Mouse (Mus musculus) hindbrain, embryonic 16.5 days (tissue): ENCODE data around the gene Samd11. TPM values are rescaled to one million over a fixed set of nuclear protein-coding genes. Genes with fewer than 3 reads are reported as not detected.

ENCODE experiments used
- ATAC-seq: fragments of 200-750 bp; cut with Nextera tagmentation; 2 replicates; pipeline ENCODE4 v1.8.0; 2017; ENCODE audit warnings: moderate TSS enrichment, moderate library complexity
- H3K27ac ChIP-seq: fragments of 300-500 bp; sonication (generic); 2 replicates; pipeline ENCODE4 v1.5.1; 2014; ENCODE audit warnings: low read depth, mild to moderate bottlenecking, control low read depth, low read length, moderate library complexity
- H3K27me3 ChIP-seq: fragments of 300-500 bp; sonication (generic); replicated peaks from 2 replicates; pipeline ENCODE4 v1.6.1; 2014; ENCODE audit warnings: low read length; ENCODE audit not compliant: control insufficient read depth, insufficient read depth
- H3K36me3 ChIP-seq: fragments of 300-500 bp; sonication (generic); 2 replicates; pipeline ENCODE4 v1.6.1; 2014; ENCODE audit warnings: mild to moderate bottlenecking, low read length, moderate library complexity, mixed read lengths; ENCODE audit not compliant: control insufficient read depth, insufficient read depth
- H3K4me1 ChIP-seq: fragments of 300-500 bp; sonication (generic); 2 replicates; pipeline ENCODE4 v1.6.1; 2014; ENCODE audit warnings: low read depth, low read length; ENCODE audit not compliant: control insufficient read depth, insufficient read depth
- H3K4me2 ChIP-seq: fragments of 300-500 bp; sonication (generic); 2 replicates; pipeline ENCODE4 v1.6.1; 2014; ENCODE audit warnings: mild to moderate bottlenecking, low read length, control low read depth, moderate library complexity
- H3K4me3 ChIP-seq: fragments of 300-500 bp; sonication (generic); 2 replicates; pipeline ENCODE4 v1.5.1; 2014; ENCODE audit warnings: mild to moderate bottlenecking, low read length, control low read depth, moderate library complexity
- H3K9ac ChIP-seq: fragments of 300-500 bp; sonication (generic); 2 replicates; pipeline ENCODE4 v1.6.1; 2014; ENCODE audit warnings: low read depth, mild to moderate bottlenecking, control low read depth, low read length, moderate library complexity
- H3K9me3 ChIP-seq: fragments of 300-500 bp; sonication (generic); 2 replicates; pipeline ENCODE4 v1.6.1; 2014; ENCODE audit warnings: mild to moderate bottlenecking, low read length, moderate library complexity; ENCODE audit not compliant: control insufficient read depth
- WGBS: fragments of 180-500 bp; shearing (Covaris S2); extraction: QIAGEN DNeasy Blood & Tissue Kit; methylation state at CpG from one replicate; pipeline ENCODE4 v1.1.7; 2014; 5-methylcytosine and 5-hydroxymethylcytosine counted together
- polyA plus RNA-seq: library from polyadenylated mRNA; unstranded; fragments of >200 nt; fragmentation: Nextera tagmentation; extraction: Ambion mirVana; gene quantifications from 2 replicates; pipeline ENCODE4 v1.2.1, GENCODE M21; 2015

Samd11 gene
- 1.9 and 2.0 TPM in 2 replicates for polyA plus RNA-seq

DNA sequence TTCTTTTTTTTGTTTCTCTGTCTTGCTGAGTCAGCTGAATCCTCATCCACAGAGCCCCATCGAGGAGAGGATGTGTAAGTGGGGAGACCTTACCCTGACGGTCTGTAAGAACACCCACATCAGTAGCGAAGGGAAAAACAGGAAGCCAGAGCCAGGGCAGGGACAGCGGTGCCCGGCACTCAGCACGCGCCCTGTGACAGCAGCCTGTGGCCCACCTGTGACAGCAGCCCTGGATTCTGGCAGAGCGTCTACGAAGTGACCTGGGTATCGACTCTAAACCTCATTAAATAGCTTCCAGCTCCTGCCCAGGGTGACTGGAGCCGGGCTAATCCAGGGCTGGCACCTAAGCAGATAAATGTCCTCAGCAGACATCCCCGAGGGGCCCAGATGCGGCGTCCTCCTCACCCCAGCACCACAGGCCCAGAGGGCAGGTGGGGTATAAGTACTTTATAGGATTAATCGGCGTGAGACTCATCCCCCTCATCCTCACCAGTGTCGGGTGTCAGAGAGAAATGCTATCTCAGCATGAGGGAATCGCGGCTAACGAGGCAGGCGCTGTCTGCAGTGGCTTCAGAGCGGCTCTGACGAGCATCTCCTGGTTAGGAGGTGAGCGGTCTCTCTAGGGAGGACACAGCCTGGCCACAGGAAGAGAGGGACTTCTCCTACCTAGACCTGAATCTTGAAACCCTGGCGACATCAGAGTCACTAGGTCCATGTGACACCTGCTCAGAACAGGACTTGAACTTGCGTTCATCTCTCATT is at the start of gene Samd11:
Gene Samd11, minus strand, starts transcription at position 580 of the 762 bp plus-strand sequence.
- peak; percentile 62 for ATAC-seq
- peak within 1 kb of the TSS; percentile 29; the same call in 1 of the 2 replicates for H3K9ac ChIP-seq
- WGBS, result 4% methylated on average over 26 of the region's 26 CpGs
- peaks cover 8% of the 10 kb centered on the region; the same call in 1 of the 2 replicates for H3K4me1 ChIP-seq
- H3K4me2 ChIP-seq, result peak within 1 kb of the TSS; percentile 45
- no peaks in the 10 kb centered on the region for H3K36me3 ChIP-seq
- no peaks in the 10 kb centered on the region for H3K9me3 ChIP-seq
- peaks cover 12% of the 10 kb centered on the region for H3K27me3 ChIP-seq
- no peak within 1 kb of the TSS for H3K27ac ChIP-seq
- H3K4me3 ChIP-seq, result peak within 1 kb of the TSS; percentile 21

DNA sequence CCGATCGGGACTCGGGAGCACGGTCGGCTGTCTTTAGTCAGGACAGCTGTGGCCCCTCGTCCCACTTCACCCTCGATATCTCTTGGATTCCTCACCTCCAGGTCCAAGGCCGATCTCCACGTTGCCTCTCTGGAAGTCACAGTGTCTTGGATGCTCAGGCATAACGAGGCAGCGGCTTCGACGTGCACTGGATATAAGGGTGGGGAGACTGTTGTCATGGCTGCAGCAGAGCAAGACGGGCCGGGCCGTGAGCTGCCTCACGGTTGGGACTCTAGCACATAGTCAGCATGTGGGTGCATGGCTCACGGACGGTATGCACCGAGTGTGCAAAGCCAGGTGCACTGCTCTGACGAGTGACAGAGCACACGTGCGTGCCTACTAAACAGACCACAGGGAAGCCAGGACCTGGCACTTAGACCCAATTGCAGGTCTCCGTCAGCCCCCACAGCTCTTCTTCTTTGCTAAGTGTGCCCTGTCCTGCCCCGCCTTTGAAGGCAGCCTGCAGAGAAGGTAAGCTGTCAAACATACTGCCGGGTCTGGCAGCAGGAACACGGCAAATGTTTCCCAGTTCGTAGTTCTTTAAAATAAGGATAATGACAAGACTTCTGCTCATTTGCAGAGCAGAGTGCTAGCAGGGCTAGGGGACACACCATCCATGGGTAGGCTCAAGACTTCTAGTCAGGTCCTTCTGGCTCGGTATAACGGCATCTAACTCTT is 938 bp downstream of the Samd11 start:
- peak overlapping the region; percentile 45 for H3K4me2 ChIP-seq
- no peaks in the 10 kb centered on the region for H3K9me3 ChIP-seq
- peaks cover 8% of the 10 kb centered on the region; the same call in 1 of the 2 replicates for H3K4me1 ChIP-seq
- H3K36me3 ChIP-seq, result no peaks in the 10 kb centered on the region
- H3K27ac ChIP-seq, result no peak overlapping the region
- peak; percentile 70 for ATAC-seq
- H3K4me3 ChIP-seq, result peak overlapping the region; percentile 21
- WGBS, result 2% methylated on average over 25 of the region's 30 CpGs
- H3K27me3 ChIP-seq, result peaks cover 12% of the 10 kb centered on the region
- peak overlapping the region; percentile 29; the same call in 1 of the 2 replicates for H3K9ac ChIP-seq

DNA sequence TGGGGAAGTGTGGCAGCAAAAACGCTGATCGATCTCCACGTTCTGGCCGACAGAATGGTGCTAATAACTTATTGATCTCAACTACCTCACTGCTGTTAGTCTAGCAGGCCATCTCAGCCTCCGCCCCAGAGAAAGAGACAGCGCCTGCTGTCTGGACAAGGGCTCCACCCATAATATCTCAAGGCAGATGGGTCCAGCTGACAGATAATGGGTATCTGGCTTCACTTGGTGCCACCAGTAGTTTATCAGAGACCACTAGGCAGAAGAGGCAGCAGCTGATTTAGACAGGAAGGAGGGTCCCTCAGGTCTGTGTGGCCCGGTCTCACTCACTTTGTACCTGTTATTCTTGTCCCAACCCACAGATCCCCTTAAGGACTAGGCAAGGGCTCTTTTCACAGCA is 2.4 kb downstream of the Samd11 start:
- peaks cover 12% of the 10 kb centered on the region for H3K27me3 ChIP-seq
- 45% methylated on average over 7 of the region's 7 CpGs for whole genome bisulfite sequencing
- H3K27ac ChIP-seq, result no peak overlapping the region
- peaks cover 5% of the 10 kb centered on the region; the same call in 1 of the 2 replicates for H3K36me3 ChIP-seq
- H3K4me3 ChIP-seq, result no peak overlapping the region
- peaks cover 8% of the 10 kb centered on the region; the same call in 1 of the 2 replicates for H3K4me1 ChIP-seq
- H3K9ac ChIP-seq, result no peak overlapping the region
- H3K4me2 ChIP-seq, result no peak overlapping the region
- H3K9me3 ChIP-seq, result no peaks in the 10 kb centered on the region
- ATAC-seq, result no peak; the same call in 1 of the 2 replicates

DNA sequence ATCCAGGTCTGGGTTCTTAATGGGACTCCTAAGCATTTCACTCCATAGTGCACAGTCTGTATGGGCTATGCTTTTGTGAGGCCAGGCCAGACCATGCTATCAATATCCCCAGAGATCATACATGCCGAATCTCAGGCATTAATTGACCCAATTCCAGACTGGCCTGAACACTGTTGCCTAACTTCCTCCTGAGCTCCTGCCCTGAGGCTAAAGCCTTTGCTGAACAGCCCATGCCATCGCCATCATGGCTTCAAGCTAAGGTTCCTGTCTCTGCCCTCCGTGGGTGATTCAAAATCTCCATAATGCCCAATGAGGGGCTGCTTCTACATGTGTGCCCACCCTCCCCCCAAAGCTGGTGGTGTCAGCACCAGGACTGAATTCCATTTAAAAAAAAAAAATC is 2.8 kb downstream of the Samd11 start:
- H3K4me2 ChIP-seq, result no peak overlapping the region
- ATAC-seq, result no peak
- peaks cover 12% of the 10 kb centered on the region for H3K27me3 ChIP-seq
- H3K36me3 ChIP-seq, result peaks cover 9% of the 10 kb centered on the region
- no peaks in the 10 kb centered on the region for H3K9me3 ChIP-seq
- no peak overlapping the region for H3K27ac ChIP-seq
- WGBS, result 34% methylated on average over 3 of the region's 3 CpGs
- H3K4me1 ChIP-seq, result peaks cover 8% of the 10 kb centered on the region; the same call in 1 of the 2 replicates
- no peak overlapping the region for H3K4me3 ChIP-seq
- H3K9ac ChIP-seq, result no peak overlapping the region

DNA sequence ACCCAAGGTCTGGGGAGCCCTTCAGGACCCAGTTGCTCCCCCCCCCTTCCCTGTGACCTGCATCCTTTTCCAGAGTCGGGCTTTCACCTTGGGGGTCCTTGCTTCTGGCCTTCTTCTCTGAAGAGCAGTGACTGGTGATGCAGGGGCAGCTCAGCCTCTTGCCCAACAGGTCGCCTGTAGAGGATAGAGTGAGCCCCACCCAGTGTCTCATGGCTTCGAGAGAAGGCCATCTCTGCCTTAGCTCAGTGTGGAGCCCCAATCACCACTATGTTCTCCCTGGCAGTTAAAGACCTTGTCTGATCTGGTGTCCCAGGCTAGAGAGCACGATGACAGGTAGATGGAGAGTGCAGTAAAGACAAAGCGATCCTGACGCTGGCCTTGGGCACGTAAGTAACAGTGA is 3.3 kb downstream of the Samd11 start:
- 0 out of 2 replicates have a peak, but pooled peaks have one; percentile 24 for ATAC-seq
- Histone ChIP-seq H3K4me3 (no peak overlapping the region), H3K4me2 (no peak overlapping the region), H3K27me3 (peaks cover 12% of the 10 kb centered on the region), H3K27ac (no peak overlapping the region), H3K4me1 (peaks cover 8% of the 10 kb centered on the region; the same call in 1 of the 2 replicates), H3K36me3 (peaks cover 13% of the 10 kb centered on the region), H3K9ac (no peak overlapping the region), H3K9me3 (no peaks in the 10 kb centered on the region)
- 37% methylated on average over 7 of the region's 7 CpGs for WGBS

DNA sequence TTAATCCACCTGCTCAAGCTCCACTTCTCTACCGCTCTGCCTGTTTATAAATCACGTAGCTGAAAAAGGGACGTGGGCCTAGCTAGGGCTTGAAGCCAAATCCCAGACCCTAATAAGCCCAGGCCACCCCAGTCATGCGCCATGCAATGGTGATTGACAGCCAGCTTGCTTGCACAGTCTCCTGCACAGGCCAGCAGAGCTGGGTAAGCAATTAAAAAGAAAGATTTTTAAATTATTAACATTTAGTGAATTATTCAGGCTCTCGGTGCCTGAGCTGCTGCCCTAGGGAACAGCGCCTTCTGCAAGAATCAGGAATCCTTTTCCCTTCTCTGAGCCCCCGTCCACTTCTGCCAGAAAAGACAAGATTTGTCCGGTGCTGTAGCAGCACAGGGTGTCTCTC is 4.4 kb downstream of the Samd11 start:
- H3K9ac ChIP-seq, result no peak overlapping the region

DNA sequence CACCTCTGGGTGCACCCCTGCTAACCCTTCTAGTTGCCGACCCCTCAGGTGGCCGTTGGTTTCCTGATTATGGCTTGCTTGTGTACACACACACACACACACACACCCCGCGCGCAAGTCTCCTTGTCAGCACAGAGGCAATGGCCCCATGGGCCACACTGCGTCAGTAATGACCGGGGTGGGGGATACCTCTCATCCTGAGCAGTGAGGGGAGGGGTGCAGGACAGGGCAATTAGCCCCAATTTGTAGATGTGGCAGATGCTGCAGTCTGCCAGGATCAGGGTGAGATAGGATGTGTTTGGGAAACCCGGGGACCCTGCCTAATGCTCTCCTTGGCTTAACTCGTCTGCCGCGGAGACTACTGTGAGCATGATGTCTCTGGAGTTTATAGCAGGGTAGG is 5.9 kb downstream of the Samd11 start:
- Histone ChIP-seq H3K27me3 (peaks cover 3% of the 10 kb centered on the region), H3K4me1 (0 out of 2 replicates have a peak, but pooled peaks cover 3% of the 10 kb centered on the region), H3K27ac (no peak overlapping the region), H3K4me2 (no peak overlapping the region), H3K36me3 (peaks cover 33% of the 10 kb centered on the region), H3K4me3 (no peak overlapping the region), H3K9me3 (no peaks in the 10 kb centered on the region), H3K9ac (no peak overlapping the region)
- ATAC-seq, result no peak
- WGBS, result 73% methylated on average over 11 of the region's 11 CpGs

More for the DNA sequence above, 4.4 kb downstream of the Samd11 start:
- H3K4me1 ChIP-seq, result peaks cover 8% of the 10 kb centered on the region; the same call in 1 of the 2 replicates
- WGBS, result 56% methylated on average over 8 of the region's 8 CpGs
- peaks cover 21% of the 10 kb centered on the region for H3K36me3 ChIP-seq
- ATAC-seq, result no peak
- peaks cover 12% of the 10 kb centered on the region for H3K27me3 ChIP-seq
- H3K27ac ChIP-seq, result no peak overlapping the region
- H3K9me3 ChIP-seq, result no peaks in the 10 kb centered on the region
- H3K4me2 ChIP-seq, result no peak overlapping the region
- no peak overlapping the region for H3K4me3 ChIP-seq

DNA sequence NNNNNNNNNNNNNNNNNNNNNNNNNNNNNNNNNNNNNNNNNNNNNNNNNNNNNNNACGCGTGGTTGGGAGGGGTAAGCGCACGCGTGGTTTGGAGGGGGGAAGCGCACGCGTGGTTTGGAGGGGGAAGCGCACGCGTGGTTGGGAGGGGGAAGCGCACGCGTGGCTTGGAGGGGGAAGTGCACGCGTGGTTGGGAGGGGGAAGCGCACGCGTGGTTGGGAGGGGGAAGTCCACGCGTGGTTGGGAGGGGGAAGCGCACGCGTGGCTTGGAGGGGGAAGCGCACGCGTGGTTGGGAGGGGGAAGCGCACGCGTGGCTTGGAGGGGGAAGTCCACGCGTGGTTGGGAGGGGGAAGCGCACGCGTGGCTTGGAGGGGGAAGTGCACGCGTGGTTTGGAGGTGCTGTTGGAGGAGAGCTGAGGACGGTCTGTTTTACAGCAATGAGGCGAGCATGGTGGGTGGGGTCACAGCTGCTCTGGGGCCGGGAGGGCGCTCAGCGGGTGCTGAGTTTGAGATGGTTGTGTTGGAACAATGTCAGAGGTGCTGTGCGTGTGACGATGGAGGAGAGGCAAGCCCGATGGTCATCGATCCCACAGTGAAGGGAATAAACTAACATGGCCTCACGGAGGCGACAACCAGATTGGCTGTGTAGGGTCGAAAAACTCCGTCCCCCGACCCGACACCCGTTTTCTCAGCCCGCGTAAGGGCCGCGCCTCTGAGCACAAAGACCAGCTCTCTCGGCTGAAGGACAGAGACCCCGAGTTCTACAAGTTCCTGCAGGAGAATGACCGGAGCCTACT is 18.6 kb downstream of the Samd11 start:
- Histone ChIP-seq H3K4me2 (peak overlapping the region; percentile 97), H3K4me1 (peaks cover 13% of the 10 kb centered on the region), H3K36me3 (peaks cover 40% of the 10 kb centered on the region), H3K9ac (peak overlapping the region; percentile 85; the same call in 1 of the 2 replicates), H3K27ac (peak overlapping the region; percentile 92; the same call in 1 of the 2 replicates), H3K27me3 (no peaks in the 10 kb centered on the region), H3K9me3 (no peaks in the 10 kb centered on the region), H3K4me3 (peak overlapping the region; percentile 95)
- WGBS, result 22% methylated on average over 55 of the region's 60 CpGs
- ATAC-seq, result no peak
